Mouse (Mus musculus) bone marrow macrophage, adult 2 months (primary cell): ENCODE measurements around the gene Ccdc191.

ENCODE experiments used
- CTCF ChIP-seq: IDR thresholded peaks from 2 replicates; pipeline ENCODE4 v1.5.1; 2012; ENCODE audit warnings: low read depth, mild to moderate bottlenecking, low read length, moderate library complexity
- POLR2A ChIP-seq: IDR thresholded peaks from 2 replicates; pipeline ENCODE4 v1.6.1; 2012; ENCODE audit warnings: mild to moderate bottlenecking, low read depth, low read length, borderline replicate concordance

- TF ChIP-seq POLR2A: no peak
- no peak for TF ChIP-seq CTCF
Observed at GRCm38 (mm10) chr16:43970426-43970825, 80.8 kb downstream of the Ccdc191 start.
